Mouse (Mus musculus) neural tube, embryonic 15.5 days (tissue): Measurements from ENCODE around the gene Plpp7. TPM values are rescaled to one million over a fixed set of nuclear protein-coding genes. Genes with fewer than 3 reads are reported as not detected.
A peak's percentile ranks its signal among the peaks of the same experiment; 100 is the strongest.

Experiments
- ATAC-seq: fragments of 200-750 bp; cut with Nextera tagmentation; 2 replicates; pipeline ENCODE4 v1.8.0; 2017; ENCODE audit warnings: mild to moderate bottlenecking, moderate TSS enrichment, moderate library complexity; ENCODE audit not compliant: low FRiP score
- H3K27ac ChIP-seq: fragments of 300-500 bp; sonication (generic); replicated peaks from 2 replicates; pipeline ENCODE4 v1.5.1; 2015; ENCODE audit warnings: mild to moderate bottlenecking, inconsistent platforms
- H3K27me3 ChIP-seq: fragments of 300-500 bp; sonication (generic); replicated peaks from 2 replicates; pipeline ENCODE4 v1.6.1; 2015; ENCODE audit warnings: inconsistent platforms
- H3K36me3 ChIP-seq: fragments of 300-500 bp; sonication (generic); 2 replicates; pipeline ENCODE4 v1.6.1; 2015; ENCODE audit warnings: inconsistent platforms
- H3K4me1 ChIP-seq: fragments of 300-500 bp; sonication (generic); 2 replicates; pipeline ENCODE4 v1.6.1; 2015; ENCODE audit warnings: inconsistent platforms
- H3K4me2 ChIP-seq: fragments of 300-500 bp; sonication (generic); 2 replicates; pipeline ENCODE4 v1.6.1; 2015; ENCODE audit warnings: inconsistent platforms, mild to moderate bottlenecking, moderate library complexity
- H3K4me3 ChIP-seq: fragments of 300-500 bp; sonication (generic); replicated peaks from 2 replicates; pipeline ENCODE4 v1.5.1; 2015; ENCODE audit warnings: mild to moderate bottlenecking, inconsistent platforms
- H3K9ac ChIP-seq: fragments of 300-500 bp; sonication (generic); replicated peaks from 2 replicates; pipeline ENCODE4 v1.6.1; 2015; ENCODE audit warnings: mild to moderate bottlenecking, inconsistent platforms
- H3K9me3 ChIP-seq: fragments of 300-500 bp; sonication (generic); replicated peaks from 2 replicates; pipeline ENCODE4 v1.6.1; 2016; ENCODE audit warnings: inconsistent platforms
- WGBS: fragments of 180-500 bp; shearing (Covaris S2); methylation state at CpG from one replicate; pipeline ENCODE4 v1.1.7; 2015; ENCODE audit warnings: mixed read lengths; 5-methylcytosine and 5-hydroxymethylcytosine counted together
- polyA plus RNA-seq: library from polyadenylated mRNA; unstranded; fragments of >200 nt; fragmentation: Nextera tagmentation; extraction: Ambion mirVana; gene quantifications from 2 replicates; pipeline ENCODE4 v1.2.1, GENCODE M21; 2015

Plpp7 gene
- polyA plus RNA-seq, 1 experiment from 2014 or later = 32.6 TPM

- H3K4me2 ChIP-seq = no peak overlapping the region
- H3K27me3 ChIP-seq = 0 out of 2 replicates have a peak, but pooled peaks cover under 1% of the 10 kb centered on the region
- no peaks in the 10 kb centered on the region for H3K4me1 ChIP-seq
- H3K9me3 ChIP-seq = no peaks in the 10 kb centered on the region
- H3K4me3 ChIP-seq = no peak overlapping the region
- no peak overlapping the region for H3K27ac ChIP-seq
- WGBS = 60% methylated on average over 8 of the region's 8 CpGs
- no peak overlapping the region for H3K9ac ChIP-seq
- no peak for ATAC-seq
- H3K36me3 ChIP-seq = no peaks in the 10 kb centered on the region
Observed at GRCm38 (mm10) chr2:32074404-32074803, 20.9 kb upstream of the Plpp7 start.

GRCm38 (mm10) chr2:32075368-32075767 is 20.0 kb upstream of the Plpp7 start:
- Histone ChIP-seq H3K4me1 (no peaks in the 10 kb centered on the region), H3K4me2 (no peak overlapping the region)

GRCm38 (mm10) chr2:32077744-32078143 is 17.6 kb upstream of the Plpp7 start:
- Histone ChIP-seq H3K36me3 (no peaks in the 10 kb centered on the region), H3K27ac (no peak overlapping the region), H3K9me3 (no peaks in the 10 kb centered on the region), H3K9ac (no peak overlapping the region), H3K27me3 (peaks cover 22% of the 10 kb centered on the region), H3K4me2 (no peak overlapping the region), H3K4me3 (no peak overlapping the region), H3K4me1 (peaks cover 6% of the 10 kb centered on the region)
- no peak for ATAC-seq
- 75% methylated on average over 10 of the region's 10 CpGs for WGBS

More at GRCm38 (mm10) chr2:32075368-32075767, 20.0 kb upstream of the Plpp7 start:
- Histone ChIP-seq H3K27ac (no peak overlapping the region), H3K9me3 (no peaks in the 10 kb centered on the region), H3K36me3 (no peaks in the 10 kb centered on the region), H3K9ac (no peak overlapping the region), H3K4me3 (no peak overlapping the region), H3K27me3 (no peaks in the 10 kb centered on the region)
- ATAC-seq = no peak
- WGBS = 63% methylated on average over 7 of the region's 7 CpGs

- Histone ChIP-seq H3K36me3 (no peaks in the 10 kb centered on the region), H3K4me3 (no peak overlapping the region), H3K4me2 (no peak overlapping the region), H3K9me3 (no peaks in the 10 kb centered on the region), H3K9ac (no peak overlapping the region), H3K4me1 (peaks cover 14% of the 10 kb centered on the region), H3K27ac (no peak overlapping the region), H3K27me3 (peaks cover 30% of the 10 kb centered on the region)
- WGBS = 50% methylated on average over 8 of the region's 8 CpGs
- ATAC-seq = no peak
Observed at GRCm38 (mm10) chr2:32078522-32078921, 16.8 kb upstream of the Plpp7 start.

GRCm38 (mm10) chr2:32079191-32079725 is 16.1 kb upstream of the Plpp7 start:
- no peak overlapping the region for H3K27ac ChIP-seq
- no peak for ATAC-seq
- H3K9ac ChIP-seq = no peak overlapping the region
- H3K4me2 ChIP-seq = no peak overlapping the region
- peaks cover 33% of the 10 kb centered on the region for H3K27me3 ChIP-seq
- no peak overlapping the region for H3K4me3 ChIP-seq
- peaks cover 22% of the 10 kb centered on the region for H3K4me1 ChIP-seq
- no peaks in the 10 kb centered on the region for H3K36me3 ChIP-seq
- WGBS = 93% methylated on average over 14 of the region's 14 CpGs
- H3K9me3 ChIP-seq = no peaks in the 10 kb centered on the region

GRCm38 (mm10) chr2:32080681-32081080 is 14.6 kb upstream of the Plpp7 start:
- Histone ChIP-seq H3K4me2 (no peak overlapping the region), H3K9me3 (no peaks in the 10 kb centered on the region), H3K27me3 (peaks cover 39% of the 10 kb centered on the region), H3K4me3 (no peak overlapping the region), H3K9ac (no peak overlapping the region), H3K27ac (no peak overlapping the region), H3K4me1 (peaks cover 22% of the 10 kb centered on the region), H3K36me3 (no peaks in the 10 kb centered on the region)
- no peak for ATAC-seq
- 90% methylated on average over 3 of the region's 3 CpGs for WGBS

GRCm38 (mm10) chr2:32081296-32081929 is 13.9 kb upstream of the Plpp7 start:
- Histone ChIP-seq H3K27me3 (peaks cover 46% of the 10 kb centered on the region), H3K4me3 (0 out of 2 replicates have a peak overlapping the region, but pooled peaks have one; percentile 76), H3K36me3 (no peaks in the 10 kb centered on the region), H3K4me1 (peaks cover 22% of the 10 kb centered on the region), H3K27ac (no peak overlapping the region), H3K9ac (no peak overlapping the region), H3K4me2 (peak overlapping the region; percentile 100), H3K9me3 (no peaks in the 10 kb centered on the region)
- WGBS = 83% methylated on average over 14 of the region's 14 CpGs
- ATAC-seq = no peak

GRCm38 (mm10) chr2:32082229-32082628 is 13.1 kb upstream of the Plpp7 start:
- Histone ChIP-seq H3K4me1 (peaks cover 22% of the 10 kb centered on the region), H3K27ac (no peak overlapping the region), H3K9ac (peak overlapping the region; percentile 58; the same call in 1 of the 2 replicates), H3K27me3 (peaks cover 53% of the 10 kb centered on the region), H3K36me3 (no peaks in the 10 kb centered on the region), H3K4me2 (peak overlapping the region; percentile 100), H3K9me3 (no peaks in the 10 kb centered on the region), H3K4me3 (peak overlapping the region; percentile 76; the same call in 1 of the 2 replicates)
- ATAC-seq = no peak
- WGBS = 34% methylated on average over 2 of the region's 2 CpGs

GRCm38 (mm10) chr2:32083159-32084011 is 11.9 kb upstream of the Plpp7 start:
- Histone ChIP-seq H3K27me3 (peaks cover 65% of the 10 kb centered on the region), H3K4me2 (peak overlapping the region; percentile 100), H3K4me3 (peak overlapping the region; percentile 76), H3K27ac (no peak overlapping the region), H3K36me3 (no peaks in the 10 kb centered on the region), H3K9me3 (no peaks in the 10 kb centered on the region), H3K4me1 (peaks cover 25% of the 10 kb centered on the region), H3K9ac (peak overlapping the region; percentile 58)
- WGBS = under 1% methylated on average over 83 of the region's 91 CpGs
- ATAC-seq = no peak

- Histone ChIP-seq H3K9me3 (no peaks in the 10 kb centered on the region), H3K36me3 (no peaks in the 10 kb centered on the region), H3K4me1 (peaks cover 32% of the 10 kb centered on the region), H3K4me3 (peak within 1 kb of the TSS; percentile 76), H3K4me2 (peak within 1 kb of the TSS; percentile 100), H3K9ac (peak within 1 kb of the TSS; percentile 58), H3K27me3 (peaks cover 73% of the 10 kb centered on the region), H3K27ac (peak within 1 kb of the TSS; percentile 65; the same call in 1 of the 2 replicates)
- WGBS = under 1% methylated on average over 65 of the region's 68 CpGs
- peak; percentile 87 for ATAC-seq
Observed at GRCm38 (mm10) chr2:32084111-32084871, 11.0 kb upstream of the Plpp7 start, which contains the start of gene Fam78a. Gene Fam78a (minus strand): TSS chr2:32084857.

- 24% methylated on average over 2 of the region's 2 CpGs for WGBS
- Histone ChIP-seq H3K27me3 (peaks cover 77% of the 10 kb centered on the region), H3K36me3 (no peaks in the 10 kb centered on the region), H3K4me3 (peak overlapping the region; percentile 76), H3K4me1 (peaks cover 32% of the 10 kb centered on the region), H3K9ac (no peak overlapping the region; the same call in 1 of the 2 replicates), H3K4me2 (peak overlapping the region; percentile 100), H3K9me3 (no peaks in the 10 kb centered on the region), H3K27ac (no peak overlapping the region)
- 0 out of 2 replicates have a peak, but pooled peaks have one; percentile 9 for ATAC-seq
Observed at GRCm38 (mm10) chr2:32084872-32085199, 10.5 kb upstream of the Plpp7 start.
